Mouse (Mus musculus): ENCODE measurements around the gene Zfp652.

DNA sequence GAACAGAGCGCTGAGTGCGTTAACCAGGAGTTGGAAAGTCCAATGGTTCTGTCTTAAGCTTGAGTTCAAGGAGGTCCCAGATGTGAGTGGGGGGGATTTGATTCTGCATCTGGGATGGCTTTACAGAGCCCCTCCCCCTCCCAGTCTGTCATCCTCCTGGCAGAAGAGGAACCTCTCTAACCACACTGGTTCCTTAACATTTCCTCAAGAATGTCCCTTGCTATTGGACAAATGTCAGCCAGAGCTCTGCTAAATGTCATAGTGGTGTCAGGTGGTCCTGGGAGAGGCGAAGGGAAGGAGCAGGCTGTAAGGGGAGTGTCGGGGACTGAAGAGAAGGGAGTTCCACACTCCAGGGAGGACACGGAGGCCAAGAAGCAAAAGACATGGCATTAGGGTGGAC lies 130.5 kb downstream of the Zfp652 start:
- TF ChIP-seq CTCF (IDR thresholded peaks at IDR 0.05; ENCODE audit: insufficient read depth, low read length) (no peak), POLR2A (IDR thresholded peaks at IDR 0.05; ENCODE audit: borderline replicate concordance, extremely low read depth, low read depth, low read length) (peak; percentile 6; the same call in 1 of the 2 replicates)

Data from lung, adult 2 months (tissue).